Mouse (Mus musculus) induced T-regulatory cell, adult 2 months (primary cell): ENCODE measurements at regions not wholly inside any gene's neighbourhood (a gene's known extent, or its start where the extent isn't known, plus 50 kb on each side); places are given as distances from the start of the nearest gene placed in this dataset.

Experiments used
- DNase-seq: peaks from one replicate; pipeline ENCODE4 v3.0.0-alpha.2; 2012; ENCODE audit warnings: low read depth

GRCm38 (mm10) chr12:86579716-86580115 lies 98.8 kb upstream of the Vash1 start:
- DNase-seq: no peak

GRCm38 (mm10) chr12:86580132-86580718 lies 98.3 kb upstream of the Vash1 start:
- DNase-seq: no peak

GRCm38 (mm10) chr12:86582076-86582475 lies 96.4 kb upstream of the Vash1 start:
- no peak for DNase-seq

GRCm38 (mm10) chr12:86588010-86588409 lies 90.5 kb upstream of the Vash1 start:
- no peak for DNase-seq

GRCm38 (mm10) chr12:86592509-86592908 lies 86.0 kb upstream of the Vash1 start:
- peak; percentile 41 for DNase-seq

GRCm38 (mm10) chr12:86594647-86595046 lies 83.9 kb upstream of the Vash1 start:
- DNase-seq: no peak

- DNase-seq: no peak
Measured at GRCm38 (mm10) chr12:86600041-86600440, 78.5 kb upstream of the Vash1 start.

GRCm38 (mm10) chr12:86603521-86603920 lies 75.0 kb upstream of the Vash1 start:
- no peak for DNase-seq

GRCm38 (mm10) chr12:86612431-86613040 lies 66.0 kb upstream of the Vash1 start:
- DNase-seq: no peak

GRCm38 (mm10) chr12:86614156-86614555 lies 64.3 kb upstream of the Vash1 start:
- peak; percentile 20 for DNase-seq

- DNase-seq: no peak
Measured at GRCm38 (mm10) chr12:86616327-86616726, 62.2 kb upstream of the Vash1 start.

- DNase-seq: no peak
Measured at GRCm38 (mm10) chr12:86624195-86624594, 54.3 kb upstream of the Vash1 start.

GRCm38 (mm10) chr12:86626684-86627083 lies 51.8 kb upstream of the Vash1 start:
- DNase-seq: no peak

- no peak for DNase-seq
Measured at GRCm38 (mm10) chr12:86628050-86628782, 50.3 kb upstream of the Vash1 start.
